Mouse (Mus musculus): ENCODE results near the gene Malrd1.

- no peak for TF ChIP-seq CTCF (IDR thresholded peaks at IDR 0.05; ENCODE audit: low read depth)
- TF ChIP-seq EP300 (optimal IDR thresholded peaks at IDR 0.05) = no peak
Observed at GRCm38 (mm10) chr2:15526241-15526924, at the start of gene Malrd1.
